Mouse (Mus musculus): ENCODE data around the gene Pdcd4.
"Not testable (repeated sequence)": the region's sequence is repeated elsewhere in the genome, so short reads cannot be mapped to it uniquely, and the experiment has no call there.

Gene Pdcd4

DNA sequence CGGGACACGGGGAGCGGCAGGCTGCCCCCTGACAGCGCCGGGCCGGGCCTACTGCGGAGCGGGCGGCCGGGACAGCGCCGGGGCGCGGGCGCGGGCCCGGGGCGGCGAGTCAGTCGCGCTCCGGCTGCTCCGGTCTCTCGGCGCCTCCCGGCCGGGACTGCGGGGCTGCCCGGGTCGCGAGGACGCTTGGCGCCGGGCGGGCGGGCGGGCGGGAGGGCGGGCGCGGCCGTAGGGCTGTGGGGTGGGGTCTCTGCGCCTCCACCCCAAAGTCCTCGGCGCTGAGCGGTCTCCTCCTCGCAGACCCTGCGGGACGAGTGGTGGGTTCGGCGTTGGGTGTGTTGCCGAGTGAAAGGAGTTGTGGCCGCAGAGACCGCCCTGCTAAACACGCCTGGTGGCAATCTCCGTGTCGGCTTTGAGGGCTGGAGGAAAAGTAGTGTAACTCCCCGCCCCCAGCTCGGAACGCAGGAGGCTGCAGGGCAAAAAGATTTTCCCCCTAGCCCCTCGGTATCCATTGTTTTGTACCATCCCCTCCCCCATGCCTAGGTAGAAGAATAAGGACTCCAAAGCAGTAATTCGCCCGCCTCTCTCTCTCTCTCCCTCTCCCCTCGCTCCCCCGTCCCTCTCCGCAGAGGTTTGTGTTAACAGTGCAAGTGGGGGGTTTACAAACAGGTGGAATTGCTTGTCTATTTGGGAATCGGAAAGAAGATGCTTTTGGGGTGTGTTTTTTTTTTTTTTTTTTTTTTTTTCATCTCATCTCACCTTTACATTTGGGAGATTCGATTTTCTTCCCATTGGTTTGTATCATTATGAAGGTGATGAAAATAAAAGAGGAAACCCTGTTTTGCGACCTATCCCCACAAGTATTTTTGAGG, 53.4 kb downstream of the Pdcd4 start:
- DNase-seq (ENCODE audit: low spot score in 2 of 2), result peak; percentile 30 to 38

DNA sequence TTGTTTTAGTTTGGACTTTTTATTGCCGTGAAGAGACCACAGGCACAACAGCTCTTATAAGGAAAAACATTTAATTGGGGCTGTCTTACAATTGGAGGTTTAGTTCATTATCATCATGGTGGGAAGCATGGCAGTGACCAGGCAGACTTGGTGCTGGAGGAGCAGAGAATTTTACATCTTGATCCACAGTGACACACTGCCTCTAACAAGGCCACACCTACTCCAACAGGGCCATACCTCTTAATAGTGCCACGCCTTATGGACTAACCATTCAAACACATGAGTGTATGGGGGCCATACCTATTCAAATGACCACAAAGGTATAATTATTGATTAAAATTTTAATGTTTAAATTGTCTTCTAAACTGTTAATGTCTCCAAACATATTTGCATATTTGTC, 65.5 kb downstream of the Pdcd4 start:
- DNase-seq (ENCODE audit: low spot score in 2 of 2), result no peak

- no peak for DNase-seq (ENCODE audit: low spot score in 2 of 2)
Measured at GRCm38 (mm10) chr19:53962511-53962910, 70.5 kb downstream of the Pdcd4 start.

DNA sequence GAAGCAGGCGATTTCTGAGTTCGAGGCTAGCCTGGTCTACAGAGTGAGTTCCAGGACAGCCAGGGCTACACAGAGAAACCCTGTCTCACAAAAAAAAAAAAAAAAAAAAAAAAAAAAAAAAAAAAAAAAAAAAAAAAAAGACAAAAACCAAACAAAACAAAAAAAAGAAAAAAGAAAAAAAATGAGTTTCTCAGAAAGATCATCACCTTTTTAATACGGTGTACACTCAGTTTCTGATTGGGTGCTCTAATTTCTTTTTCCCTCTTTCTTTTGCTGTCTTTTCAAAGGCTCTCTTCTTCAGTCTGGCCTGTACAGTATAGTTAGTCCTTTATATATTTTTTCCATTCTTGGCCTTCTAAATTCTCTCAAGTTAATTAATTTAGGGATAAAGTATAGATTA, 72.3 kb downstream of the Pdcd4 start:
- not testable (repeated sequence) for DNase-seq (ENCODE audit: low spot score in 2 of 2)

DNA sequence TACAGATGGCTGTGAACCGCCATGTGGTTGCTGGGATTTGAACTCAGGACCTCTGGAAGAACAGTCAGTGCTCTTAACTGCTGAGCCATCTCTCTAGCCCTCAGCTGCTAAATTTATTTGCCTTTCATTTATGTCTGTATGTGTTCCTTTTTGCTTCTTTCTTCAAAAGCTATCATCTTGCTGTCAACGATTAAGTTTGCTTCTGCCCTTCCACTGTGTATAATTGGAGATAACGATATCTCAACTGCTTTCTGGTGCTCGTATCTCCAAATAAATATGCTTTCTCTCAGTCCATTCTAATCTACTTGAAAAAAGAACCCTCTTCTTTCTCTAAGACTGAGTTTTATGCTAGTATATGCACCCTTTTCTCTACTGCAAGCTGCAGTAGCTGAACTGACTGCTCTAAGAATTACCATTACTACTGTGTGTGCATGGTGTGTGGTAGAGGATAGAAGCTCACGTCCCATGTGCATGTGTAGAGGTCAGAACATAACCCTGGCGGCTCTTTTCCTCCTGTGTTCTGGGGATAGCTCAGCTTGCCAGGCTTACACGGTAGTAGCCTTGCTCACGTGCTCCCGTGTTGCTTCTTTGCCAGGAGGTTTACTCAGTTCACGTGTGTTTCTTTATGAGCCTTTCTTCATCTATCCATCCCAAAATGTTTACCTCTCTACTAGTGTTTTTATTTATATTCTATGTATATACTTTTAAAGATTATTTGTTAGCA, 73.0 kb downstream of the Pdcd4 start:
- no peak for DNase-seq (ENCODE audit: low spot score in 2 of 2)

GRCm38 (mm10) chr19:53969226-53969625, 77.2 kb downstream of the Pdcd4 start:
- DNase-seq (ENCODE audit: low spot score in 2 of 2), result no peak

- no peak for DNase-seq (ENCODE audit: low spot score in 2 of 2)
Measured at GRCm38 (mm10) chr19:53971938-53972337, 79.9 kb downstream of the Pdcd4 start.

DNA sequence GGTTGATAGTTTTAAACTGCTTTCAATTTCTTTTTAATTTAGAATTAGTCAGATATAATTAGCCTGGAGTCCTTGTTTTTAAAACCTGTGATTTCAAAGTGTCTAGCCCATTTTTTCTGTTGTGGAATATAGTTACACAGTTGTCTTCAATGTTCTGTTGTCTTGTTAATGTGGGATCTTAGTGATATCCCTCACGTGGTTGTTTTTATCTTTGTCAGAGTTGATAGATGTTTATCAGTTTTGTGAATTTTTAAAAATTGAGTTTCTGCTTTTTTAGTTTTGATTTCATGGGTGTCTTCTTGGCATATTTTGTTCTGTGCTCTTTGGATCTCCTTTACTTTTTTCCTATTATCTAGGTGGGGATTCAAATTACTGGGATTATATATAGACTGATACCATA, 81.6 kb downstream of the Pdcd4 start:
- DNase-seq (ENCODE audit: low spot score in 2 of 2), result no peak
